8 mouse cellular contexts compared by ENCODE assay signal in the genomic region with DNA sequence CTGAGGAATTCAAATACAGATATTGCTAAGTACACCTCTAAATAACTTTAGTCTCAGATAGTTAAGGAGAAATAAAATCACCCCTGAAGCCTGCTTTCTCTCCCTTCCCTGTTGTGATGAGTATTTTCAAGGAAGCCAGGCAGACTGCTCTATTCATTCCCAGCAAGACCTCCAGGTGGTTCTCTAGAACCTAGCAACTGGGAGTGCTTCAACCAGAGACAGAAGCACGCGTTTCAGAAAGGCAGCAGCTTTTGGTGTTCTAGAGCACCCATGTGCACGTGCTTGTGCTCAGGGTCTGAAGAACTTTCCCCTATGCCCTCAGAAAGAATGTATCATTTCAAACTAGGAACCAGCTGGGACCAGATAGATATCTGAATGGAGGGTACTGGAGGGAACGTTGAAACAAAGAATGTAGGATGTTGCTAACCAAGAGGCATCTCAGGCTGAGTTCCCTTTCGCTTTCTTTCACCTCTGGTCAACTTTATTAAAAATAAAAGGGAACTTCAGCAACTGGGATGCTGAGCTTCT. TPM values are rescaled to one million over a fixed set of nuclear protein-coding genes. Genes with fewer than 3 reads are reported as not detected.
DNase-seq lines count a peak whose midpoint lies in the region; ATAC-seq and TF ChIP-seq lines count a peak whose summit lies in the region.
"Had no signal": no experiment of that assay in that cellular context is flagged by ENCODE, and none has a peak within 500 bp of the region (broad histone marks: within the 10 kb centered on the region; RNA-seq: fewer than 3 reads in every experiment).

No protein-coding gene starts in this region.

- no peaks in the 10 kb centered on the region for H3K9me3 ChIP-seq in neural tube, embryonic 11.5 days (ENCODE audit: control insufficient read depth, low read length)
- H3K9me3 ChIP-seq in forebrain, embryonic 11.5 days (ENCODE audit: control insufficient read depth, low read length) = no peaks in the 10 kb centered on the region
- no peaks in the 10 kb centered on the region for H3K9me3 ChIP-seq in limb, embryonic 12.5 days
- H3K9me3 ChIP-seq in stomach, postnatal 0 days (ENCODE audit: control insufficient read depth, low read length) = no peaks in the 10 kb centered on the region

- TF ChIP-seq EP300 in stomach, postnatal 0 days (optimal IDR thresholded peaks at IDR 0.05) = no peak

- no peak for DNase-seq in neural tube, embryonic 11.5 days (ENCODE audit: low spot score)
- no peak for DNase-seq in neural tube, embryonic 10.5 days (ENCODE audit: extremely low spot score, low spot score)
- no peak for DNase-seq in forebrain, embryonic 11.5 days (ENCODE audit: low spot score)
- DNase-seq in stomach, postnatal 0 days (ENCODE audit: low spot score) = no peak
- DNase-seq in frontal cortex, postnatal 25 days (ENCODE audit: low spot score in 2 of 2) = no peak
- no peak for DNase-seq in urinary bladder, adult 2 months (ENCODE audit: low spot score)

- no peak overlapping the region for H3K27ac ChIP-seq in neural tube, embryonic 11.5 days (ENCODE audit: low read depth, low read length)
- no peak overlapping the region for H3K27ac ChIP-seq in forebrain, embryonic 11.5 days (ENCODE audit: low read depth, low read length)
- no peak overlapping the region for H3K27ac ChIP-seq in limb, embryonic 12.5 days
- no peak overlapping the region for H3K27ac ChIP-seq in stomach, postnatal 0 days (replicated peaks)

- WGBS in neural tube, embryonic 11.5 days = 25% methylated on average over 5 of the region's 5 CpGs
- WGBS in forebrain, embryonic 11.5 days = 22% methylated on average over 5 of the region's 5 CpGs
- WGBS in limb, embryonic 12.5 days = 13% methylated on average over 5 of the region's 5 CpGs
- 21% methylated on average over 5 of the region's 5 CpGs for WGBS in stomach, postnatal 0 days

- peak overlapping the region; percentile 18; the same call in 1 of the 2 replicates for H3K9ac ChIP-seq in neural tube, embryonic 11.5 days (ENCODE audit: low read length)
- no peak overlapping the region for H3K9ac ChIP-seq in forebrain, embryonic 11.5 days (ENCODE audit: low read length)
- no peak overlapping the region for H3K9ac ChIP-seq in limb, embryonic 12.5 days (replicated peaks)
- H3K9ac ChIP-seq in stomach, postnatal 0 days (ENCODE audit: low read length) = no peak overlapping the region

- peak overlapping the region; percentile 2; the same call in 1 of the 2 replicates for H3K4me2 ChIP-seq in neural tube, embryonic 11.5 days (ENCODE audit: low read depth)
- H3K4me2 ChIP-seq in forebrain, embryonic 11.5 days (ENCODE audit: low read depth, low read length, severe bottlenecking) = peak overlapping the region; percentile 97
- peak overlapping the region; percentile 99 for H3K4me2 ChIP-seq in limb, embryonic 12.5 days
- peak overlapping the region; percentile 94 for H3K4me2 ChIP-seq in stomach, postnatal 0 days (replicated peaks; ENCODE audit: low read depth)

- peak overlapping the region; percentile 75 for H3K4me3 ChIP-seq in neural tube, embryonic 11.5 days (ENCODE audit: low read depth, low read length)
- peak overlapping the region; percentile 65 for H3K4me3 ChIP-seq in forebrain, embryonic 11.5 days (ENCODE audit: low read depth, low read length)
- H3K4me3 ChIP-seq in limb, embryonic 12.5 days (replicated peaks) = peak overlapping the region; percentile 12
- H3K4me3 ChIP-seq in stomach, postnatal 0 days (ENCODE audit: low read depth, low read length) = peak overlapping the region; percentile 22; the same call in 1 of the 2 replicates
- H3K4me3 ChIP-seq: erythroblast, embryonic 14.5 days had no signal

- no peak for ATAC-seq in neural tube, embryonic 11.5 days (ENCODE audit: insufficient read depth, low FRiP score, low TSS enrichment)
- ATAC-seq in forebrain, embryonic 11.5 days (replicated peaks; ENCODE audit: low FRiP score) = no peak
- no peak for ATAC-seq in limb, embryonic 12.5 days (ENCODE audit: insufficient number of reproducible peaks, insufficient read depth, low FRiP score, low TSS enrichment, low read depth)
- ATAC-seq in stomach, postnatal 0 days (ENCODE audit: low FRiP score, low TSS enrichment) = no peak; the same call in 1 of the 2 replicates

- H3K4me1 ChIP-seq in neural tube, embryonic 11.5 days (ENCODE audit: control insufficient read depth, insufficient read depth, low read length) = peaks cover 3% of the 10 kb centered on the region; the same call in 1 of the 2 replicates
- 0 out of 2 replicates have a peak, but pooled peaks cover 4% of the 10 kb centered on the region for H3K4me1 ChIP-seq in forebrain, embryonic 11.5 days (replicated peaks; ENCODE audit: control insufficient read depth, insufficient read depth, low read length)
- peaks cover 16% of the 10 kb centered on the region for H3K4me1 ChIP-seq in limb, embryonic 12.5 days (replicated peaks)
- no peaks in the 10 kb centered on the region for H3K4me1 ChIP-seq in stomach, postnatal 0 days (replicated peaks; ENCODE audit: control insufficient read depth, insufficient read depth)

- H3K36me3 ChIP-seq in neural tube, embryonic 11.5 days (ENCODE audit: control insufficient read depth, insufficient read depth, low read length) = no peaks in the 10 kb centered on the region
- H3K36me3 ChIP-seq in forebrain, embryonic 11.5 days (ENCODE audit: control insufficient read depth, insufficient read depth, low read length) = no peaks in the 10 kb centered on the region
- H3K36me3 ChIP-seq in limb, embryonic 12.5 days = no peaks in the 10 kb centered on the region
- H3K36me3 ChIP-seq in stomach, postnatal 0 days (ENCODE audit: control insufficient read depth, insufficient read depth, low read length) = no peaks in the 10 kb centered on the region

- TF ChIP-seq CTCF in stomach, postnatal 0 days (IDR thresholded peaks at IDR 0.05; ENCODE audit: low read depth) = no peak

- peaks cover 14% of the 10 kb centered on the region for H3K27me3 ChIP-seq in neural tube, embryonic 11.5 days (ENCODE audit: control insufficient read depth, insufficient read depth, low read length)
- peaks cover 9% of the 10 kb centered on the region for H3K27me3 ChIP-seq in forebrain, embryonic 11.5 days (ENCODE audit: control insufficient read depth, insufficient read depth, low read length)
- peaks cover 48% of the 10 kb centered on the region for H3K27me3 ChIP-seq in limb, embryonic 12.5 days
- H3K27me3 ChIP-seq in stomach, postnatal 0 days (ENCODE audit: control insufficient read depth, insufficient read depth, low read length) = peaks cover 7% of the 10 kb centered on the region; the same call in 1 of the 2 replicates

RNA-seq across cellular contexts. Expression of a gene that starts 2.8 kb away (rescaled TPM):
- polyA plus RNA-seq in neural tube, embryonic 11.5 days (2014; fragmentation: Nextera tagmentation; extraction: Ambion mirVana) = 1.7 and 1.9 TPM in 2 replicates
- 2.6 and 3.2 TPM in 2 replicates for polyA plus RNA-seq in forebrain, embryonic 11.5 days (2014; fragmentation: Nextera tagmentation; extraction: Ambion mirVana)
- polyA plus RNA-seq in limb, embryonic 12.5 days (2016; fragmentation: Nextera tagmentation; extraction: Ambion mirVana) = 0.35 and 0.81 TPM in 2 replicates
- polyA plus RNA-seq in stomach, postnatal 0 days (2015; fragmentation: Nextera tagmentation; extraction: Ambion mirVana) = 0.39 and 0.41 TPM in 2 replicates
- polyA plus RNA-seq in urinary bladder, adult 2 months (2012; rRNA removed) = 1.1 and 2.1 TPM in 2 replicates
- polyA plus RNA-seq: erythroblast, embryonic 14.5 days had no signal

Comparison
In these comparisons a context has a peak if more than half of its experiments do, and no peak if none do; other contexts are left out.
1. H3K4me2 ChIP-seq: peak in every context shown above with its lines; median percentile 99 in limb, embryonic 12.5 days; 97 in forebrain, embryonic 11.5 days; 94 in stomach, postnatal 0 days; 2 in neural tube, embryonic 11.5 days.
2. H3K4me3 ChIP-seq: peak in every context shown above with its lines; median percentile 75 in neural tube, embryonic 11.5 days; 65 in forebrain, embryonic 11.5 days; 22 in stomach, postnatal 0 days; 12 in limb, embryonic 12.5 days.